ENCODE assay signal across 20 mouse cellular contexts in genomic region chr3:89569707-89570324, GRCm38 (mm10). TPM values are rescaled to one million over a fixed set of nuclear protein-coding genes. Genes with fewer than 3 reads are reported as not detected.
DNase-seq lines count a peak whose midpoint lies in the region; ATAC-seq and TF ChIP-seq lines count a peak whose summit lies in the region.
"Had no signal": no experiment of that assay in that cellular context is flagged by ENCODE, and none has a peak within 500 bp of the region (broad histone marks: within the 10 kb centered on the region; RNA-seq: fewer than 3 reads in every experiment).

No protein-coding gene starts in this region.

- TF ChIP-seq RAD21 in MEL (IDR thresholded peaks at IDR 0.05; ENCODE audit: low read depth, low read length) = no peak

- H3K4me2 ChIP-seq in hindbrain, embryonic 13.5 days = no peak overlapping the region
- no peak overlapping the region for H3K4me2 ChIP-seq in hindbrain, embryonic 11.5 days (replicated peaks; ENCODE audit: low read depth, low read length)
- H3K4me2 ChIP-seq in liver, embryonic 15.5 days = peak overlapping the region; percentile 46
- H3K4me2 ChIP-seq in heart, embryonic 12.5 days = no peak overlapping the region
- H3K4me2 ChIP-seq: embryonic facial prominence, embryonic 12.5 days; heart, embryonic 13.5 days; limb, embryonic 15.5 days; neural tube, embryonic 12.5 days; stomach, embryonic 15.5 days had no signal

- H3K4me3 ChIP-seq in hindbrain, embryonic 13.5 days = no peak overlapping the region
- H3K4me3 ChIP-seq in hindbrain, embryonic 11.5 days (ENCODE audit: low read depth, low read length) = no peak overlapping the region
- peak overlapping the region; percentile 2 to 16; a peak in 3 of 4 replicates for H3K4me3 ChIP-seq in MEL (ENCODE audit: control insufficient read depth in 1 of 2, insufficient read depth in 1 of 2, low read depth in 2 of 2, low read length in 2 of 2)
- H3K4me3 ChIP-seq in liver, embryonic 15.5 days (replicated peaks) = no peak overlapping the region
- H3K4me3 ChIP-seq in heart, embryonic 12.5 days = no peak overlapping the region
- H3K4me3 ChIP-seq: embryonic facial prominence, embryonic 12.5 days; heart, embryonic 13.5 days; limb, embryonic 15.5 days; neural tube, embryonic 12.5 days; stomach, embryonic 15.5 days had no signal

- 60% methylated on average over 7 of the region's 7 CpGs for WGBS in hindbrain, embryonic 13.5 days
- 57% methylated on average over 7 of the region's 7 CpGs for WGBS in hindbrain, embryonic 11.5 days
- 10% methylated on average over 7 of the region's 7 CpGs for WGBS in liver, embryonic 15.5 days (ENCODE audit: insufficient replicate concordance)
- WGBS in heart, embryonic 12.5 days = 18% methylated on average over 7 of the region's 7 CpGs

- no peak for TF ChIP-seq CTCF in MEL (IDR thresholded peaks at IDR 0.05 in 2 of 3, conservative IDR thresholded peaks at IDR 0.05 in 1 of 3; ENCODE audit: control insufficient read depth in 1 of 3, insufficient read depth in 1 of 3, low read depth in 2 of 3, low read length in 3 of 3, poor library complexity in 1 of 3, severe bottlenecking in 1 of 3)
- no peak for TF ChIP-seq CTCF in brain, embryonic 14.5 days (IDR thresholded peaks at IDR 0.05; ENCODE audit: borderline replicate concordance, extremely low read depth, insufficient read depth, insufficient read length)

- no peaks in the 10 kb centered on the region for H3K79me2 ChIP-seq in MEL (ENCODE audit: control insufficient read depth, insufficient read depth, low read length, poor library complexity)

- 0 out of 2 replicates have a peak, but pooled peaks have one; percentile 32 for ATAC-seq in hindbrain, embryonic 13.5 days (ENCODE audit: low FRiP score)
- no peak for ATAC-seq in hindbrain, embryonic 11.5 days (ENCODE audit: low FRiP score)
- peak; percentile 87 for ATAC-seq in liver, embryonic 15.5 days (ENCODE audit: insufficient read depth)
- ATAC-seq in heart, embryonic 12.5 days (ENCODE audit: insufficient number of reproducible peaks, low FRiP score) = no peak

- no peak overlapping the region for H3K9ac ChIP-seq in hindbrain, embryonic 13.5 days
- no peak overlapping the region for H3K9ac ChIP-seq in hindbrain, embryonic 11.5 days (ENCODE audit: low read depth, low read length)
- H3K9ac ChIP-seq in MEL (ENCODE audit: control insufficient read depth, low read depth, low read length, poor library complexity, severe bottlenecking) = peak overlapping the region; percentile 1; the same call in 1 of the 2 replicates
- H3K9ac ChIP-seq in liver, embryonic 15.5 days = no peak overlapping the region
- H3K9ac ChIP-seq in heart, embryonic 12.5 days = no peak overlapping the region
- H3K9ac ChIP-seq: embryonic facial prominence, embryonic 12.5 days; heart, embryonic 13.5 days; limb, embryonic 15.5 days; neural tube, embryonic 12.5 days; stomach, embryonic 15.5 days had no signal

- intact Hi-C loops in left cerebral cortex, postnatal 10 days (cut with DNase I) = no loop called here

- no peaks in the 10 kb centered on the region for H3K36me3 ChIP-seq in hindbrain, embryonic 13.5 days
- no peaks in the 10 kb centered on the region for H3K36me3 ChIP-seq in hindbrain, embryonic 11.5 days (ENCODE audit: control insufficient read depth, insufficient read depth, low read length)
- peaks cover 0 to 22% of the 10 kb centered on the region in 2 experiments; a peak in 2 of 4 replicates for H3K36me3 ChIP-seq in MEL (ENCODE audit: control insufficient read depth in 1 of 2, insufficient read depth in 2 of 2, low read length in 2 of 2)
- H3K36me3 ChIP-seq in liver, embryonic 15.5 days (replicated peaks) = no peaks in the 10 kb centered on the region
- no peaks in the 10 kb centered on the region for H3K36me3 ChIP-seq in heart, embryonic 12.5 days
- H3K36me3 ChIP-seq: embryonic facial prominence, embryonic 12.5 days; heart, embryonic 13.5 days; limb, embryonic 15.5 days; neural tube, embryonic 12.5 days; stomach, embryonic 15.5 days had no signal

- DNase-seq in hindbrain, embryonic 11.5 days (ENCODE audit: low spot score) = no peak
- DNase-seq in MEL (ENCODE audit: low read depth, low spot score) = peak; percentile 61
- DNase-seq in brain, embryonic 14.5 days (ENCODE audit: low read depth) = peak; percentile 70
- no peak for DNase-seq in left cerebral cortex, postnatal 10 days (ENCODE audit: extremely low spot score in 1 of 2, low spot score in 2 of 2)
- DNase-seq: cerebellum, adult 11-12 months; gastrocnemius, postnatal 36 days; heart, postnatal 36 days; kidney, adult 9 months; kidney, postnatal 4 days; lung, postnatal 14 days; right cerebral cortex, postnatal 14 days had no signal

- 0 out of 2 replicates have a peak, but pooled peaks cover 5% of the 10 kb centered on the region for H3K27me3 ChIP-seq in hindbrain, embryonic 13.5 days
- H3K27me3 ChIP-seq in hindbrain, embryonic 11.5 days (ENCODE audit: control insufficient read depth, insufficient read depth, low read length) = no peaks in the 10 kb centered on the region
- no peaks in the 10 kb centered on the region; a peak in 2 of 4 replicates for H3K27me3 ChIP-seq in MEL (ENCODE audit: control insufficient read depth in 1 of 2, insufficient read depth in 2 of 2, low read length in 2 of 2)
- H3K27me3 ChIP-seq in liver, embryonic 15.5 days = peaks cover 6% of the 10 kb centered on the region; the same call in 1 of the 2 replicates
- peaks cover 43% of the 10 kb centered on the region for H3K27me3 ChIP-seq in heart, embryonic 12.5 days (replicated peaks)
- H3K27me3 ChIP-seq: embryonic facial prominence, embryonic 12.5 days; limb, embryonic 15.5 days; neural tube, embryonic 12.5 days; stomach, embryonic 15.5 days had no signal

- no peaks in the 10 kb centered on the region for H3K9me3 ChIP-seq in hindbrain, embryonic 13.5 days
- no peaks in the 10 kb centered on the region for H3K9me3 ChIP-seq in hindbrain, embryonic 11.5 days (ENCODE audit: control insufficient read depth, low read length)
- no peaks in the 10 kb centered on the region for H3K9me3 ChIP-seq in MEL (replicated peaks; ENCODE audit: insufficient read depth, low read length)
- H3K9me3 ChIP-seq in liver, embryonic 15.5 days (replicated peaks) = no peaks in the 10 kb centered on the region
- H3K9me3 ChIP-seq in heart, embryonic 12.5 days (replicated peaks) = no peaks in the 10 kb centered on the region
- H3K9me3 ChIP-seq: embryonic facial prominence, embryonic 12.5 days; heart, embryonic 13.5 days; limb, embryonic 15.5 days; neural tube, embryonic 12.5 days; stomach, embryonic 15.5 days had no signal

- TF ChIP-seq EP300 in MEL (IDR thresholded peaks at IDR 0.05; ENCODE audit: low read depth in 1 of 2, low read length in 2 of 2) = peak; percentile 77 to 86

- H3K4me1 ChIP-seq in hindbrain, embryonic 13.5 days (replicated peaks) = peaks cover 6% of the 10 kb centered on the region
- no peaks in the 10 kb centered on the region for H3K4me1 ChIP-seq in hindbrain, embryonic 11.5 days (replicated peaks; ENCODE audit: control insufficient read depth, insufficient read depth, low read length)
- H3K4me1 ChIP-seq in MEL (ENCODE audit: control insufficient read depth in 1 of 2, insufficient read depth in 2 of 2, low read length in 2 of 2) = peaks cover 11 to 34% of the 10 kb centered on the region in 2 experiments
- H3K4me1 ChIP-seq in liver, embryonic 15.5 days (replicated peaks) = peaks cover 49% of the 10 kb centered on the region
- peaks cover 15% of the 10 kb centered on the region for H3K4me1 ChIP-seq in heart, embryonic 12.5 days (replicated peaks)
- H3K4me1 ChIP-seq: limb, embryonic 15.5 days; neural tube, embryonic 12.5 days; stomach, embryonic 15.5 days had no signal

- no peak for TF ChIP-seq POLR2A in MEL (IDR thresholded peaks at IDR 0.05; ENCODE audit: control insufficient read depth in 1 of 2, insufficient read depth in 1 of 2, low read depth in 1 of 2, low read length in 2 of 2, poor library complexity in 1 of 2)
- TF ChIP-seq POLR2A in brain, embryonic 14.5 days (IDR thresholded peaks at IDR 0.05; ENCODE audit: borderline replicate concordance, extremely low read depth, insufficient read depth, insufficient read length, poor library complexity, severe bottlenecking) = no peak

- H3K27ac ChIP-seq in hindbrain, embryonic 13.5 days = no peak overlapping the region
- H3K27ac ChIP-seq in hindbrain, embryonic 11.5 days (ENCODE audit: low read depth, low read length) = no peak overlapping the region
- H3K27ac ChIP-seq in MEL (ENCODE audit: control insufficient read depth, low read depth, low read length) = peak overlapping the region; percentile 74
- H3K27ac ChIP-seq in liver, embryonic 15.5 days (replicated peaks) = peak overlapping the region; percentile 61; the same call in 1 of the 2 replicates
- H3K27ac ChIP-seq in heart, embryonic 12.5 days (ENCODE audit: poor library complexity, severe bottlenecking) = no peak overlapping the region
- H3K27ac ChIP-seq: embryonic facial prominence, embryonic 12.5 days; heart, embryonic 13.5 days; limb, embryonic 15.5 days; neural tube, embryonic 12.5 days; stomach, embryonic 15.5 days had no signal

TF ChIP-seq in MEL, 35 proteins besides CTCF, POLR2A, EP300 and RAD21 (continues in another document):
- no peak for TF ChIP-seq JUND (IDR thresholded peaks at IDR 0.05; ENCODE audit: low read depth, low read length)
- no peak for TF ChIP-seq USF2 (IDR thresholded peaks at IDR 0.05; ENCODE audit: borderline replicate concordance in 1 of 2, insufficient read depth in 1 of 2, low read depth in 1 of 2, low read length in 2 of 2)
- TF ChIP-seq GABPA (IDR thresholded peaks at IDR 0.05; ENCODE audit: low read depth, low read length) = no peak
- no peak; the same call in none of the 2 replicates for TF ChIP-seq MAZ (IDR thresholded peaks at IDR 0.05; ENCODE audit: low read depth, low read length)
- TF ChIP-seq MYC (IDR thresholded peaks at IDR 0.05; ENCODE audit: low read depth, low read length) = peak; percentile 45; the same call in 1 of the 2 replicates
- TF ChIP-seq NELFE (IDR thresholded peaks at IDR 0.05; ENCODE audit: low read depth, low read length) = no peak
- no peak for TF ChIP-seq POLR2AphosphoS2 (IDR thresholded peaks at IDR 0.05; ENCODE audit: low read length)
- TF ChIP-seq TCF12 (IDR thresholded peaks at IDR 0.05; ENCODE audit: low read depth, low read length) = peak; percentile 92
- TF ChIP-seq BHLHE40 (IDR thresholded peaks at IDR 0.05; ENCODE audit: borderline replicate concordance, low read depth, low read length) = peak; percentile 30; the same call in 1 of the 2 replicates

RNA-seq across cellular contexts. Expression of gene Kcnn3, which starts 49.9 kb away (rescaled TPM):
- 5.1 and 6.6 TPM in 2 replicates for polyA plus RNA-seq in hindbrain, embryonic 13.5 days (2015; fragmentation: Nextera tagmentation; extraction: Ambion mirVana)
- 1.5 and 2.9 TPM in 2 replicates for polyA plus RNA-seq in hindbrain, embryonic 11.5 days (2014; fragmentation: Nextera tagmentation; extraction: Ambion mirVana)
- total RNA-seq in MEL (2012; rRNA removed) = not detected in 2 replicates
- polyA plus RNA-seq in MEL (2012; ENCODE audit: insufficient read depth in 1 of 2, insufficient read length in 2 of 2, low read depth in 1 of 2, low replicate concordance in 2 of 2, missing spikeins in 1 of 2) = under 1 TPM in 1 of 2 experiments, not detected in 1; 0.04 TPM
- polyA plus RNA-seq in brain, embryonic 14.5 days (2012; rRNA removed) = 11.5 and 13.8 TPM in 2 replicates
- 0.03 and 0.08 TPM in 2 replicates for polyA plus RNA-seq in liver, embryonic 15.5 days (2015; fragmentation: Nextera tagmentation; extraction: Ambion mirVana)
- total RNA-seq in left cerebral cortex, postnatal 10 days (2021) = 10 to 100 TPM; 22.9 to 23.7 TPM
- 1.4 and 1.5 TPM in 2 replicates for polyA plus RNA-seq in heart, embryonic 12.5 days (2016; fragmentation: Nextera tagmentation; extraction: Ambion mirVana)
- total RNA-seq: common myeloid progenitor, adult 5-6 weeks had no signal

Comparison
In these comparisons a context has a peak if more than half of its experiments do, and no peak if none do; other contexts are left out.
1. ATAC-seq: peak in hindbrain, embryonic 13.5 days (single experiment) and liver, embryonic 15.5 days (single experiment); none in hindbrain, embryonic 11.5 days (single experiment) and heart, embryonic 12.5 days (single experiment).
2. H3K27ac ChIP-seq: peak in MEL (single experiment) and liver, embryonic 15.5 days (single experiment); none in hindbrain, embryonic 13.5 days (single experiment), hindbrain, embryonic 11.5 days (single experiment) and heart, embryonic 12.5 days (single experiment).
3. H3K4me3 ChIP-seq: peak in MEL (2 of 2); none in hindbrain, embryonic 13.5 days (single experiment), hindbrain, embryonic 11.5 days (single experiment), liver, embryonic 15.5 days (single experiment) and heart, embryonic 12.5 days (single experiment).
4. DNase-seq: peak in MEL (single experiment) and brain, embryonic 14.5 days (single experiment); none in hindbrain, embryonic 11.5 days (single experiment) and left cerebral cortex, postnatal 10 days (0 of 2).